Mouse (Mus musculus): ENCODE measurements around the gene Prkag2.

Gene Prkag2

DNA sequence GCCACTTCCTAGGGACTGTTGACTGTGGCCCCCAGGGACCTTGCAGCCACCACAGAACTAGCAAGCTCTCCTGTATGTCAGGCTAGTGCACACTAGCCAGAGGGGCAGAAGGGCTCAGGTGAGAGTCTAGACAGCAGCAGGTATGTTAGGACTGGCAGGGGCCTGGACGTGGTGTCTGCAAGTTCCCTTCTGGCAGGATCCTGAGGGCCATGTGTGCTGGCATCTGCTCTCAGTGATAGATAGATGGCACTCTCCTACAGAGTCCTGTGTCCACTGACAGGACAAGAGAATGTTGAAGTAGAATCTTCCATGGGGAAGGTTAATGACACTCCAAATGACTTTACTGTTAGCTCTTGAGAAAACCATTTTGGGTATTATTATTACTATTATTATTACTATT lies 52.8 kb downstream of the Prkag2 start:
- no peak for DNase-seq (ENCODE audit: low spot score in 2 of 2)

DNA sequence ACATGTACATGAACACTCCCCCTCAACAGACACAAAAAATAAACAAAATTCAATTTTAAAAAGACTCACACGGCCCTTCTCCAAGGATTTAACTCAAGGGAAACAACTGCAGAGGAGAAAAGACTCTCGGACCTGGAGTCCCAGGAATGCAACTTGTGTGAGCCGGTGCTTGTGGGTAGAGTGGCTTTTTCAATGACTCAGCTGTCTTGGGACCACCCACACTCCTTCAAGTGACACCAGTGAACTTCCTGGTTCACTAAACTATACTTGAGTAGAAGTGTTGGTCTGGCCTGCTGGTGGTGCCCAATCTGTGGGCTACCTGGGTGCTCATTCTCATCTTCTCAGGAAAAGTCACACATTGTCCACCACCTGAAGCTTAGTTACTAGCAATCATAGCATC lies 53.7 kb downstream of the Prkag2 start:
- DNase-seq (ENCODE audit: low spot score in 2 of 2) = no peak

DNA sequence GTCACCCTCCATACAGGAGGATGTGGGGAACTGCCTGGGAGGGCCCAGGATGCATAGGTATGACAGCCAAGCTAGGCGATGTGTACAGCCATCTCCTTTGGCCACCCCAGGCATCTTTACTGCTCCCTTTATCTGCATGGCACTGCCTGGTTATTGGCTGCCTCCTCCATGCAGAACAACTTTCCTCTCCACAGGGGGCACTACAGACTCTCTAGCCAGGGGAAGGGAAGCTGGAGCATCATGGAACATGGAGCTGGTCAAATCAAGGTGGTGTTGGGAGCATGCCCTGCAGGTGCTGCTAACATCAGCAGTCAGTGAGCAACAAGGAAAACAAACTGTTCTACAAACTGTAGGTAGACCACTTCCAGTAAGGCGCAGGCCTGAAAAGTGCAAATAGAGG lies 56.4 kb downstream of the Prkag2 start:
- DNase-seq (ENCODE audit: low spot score in 2 of 2) = no peak

DNA sequence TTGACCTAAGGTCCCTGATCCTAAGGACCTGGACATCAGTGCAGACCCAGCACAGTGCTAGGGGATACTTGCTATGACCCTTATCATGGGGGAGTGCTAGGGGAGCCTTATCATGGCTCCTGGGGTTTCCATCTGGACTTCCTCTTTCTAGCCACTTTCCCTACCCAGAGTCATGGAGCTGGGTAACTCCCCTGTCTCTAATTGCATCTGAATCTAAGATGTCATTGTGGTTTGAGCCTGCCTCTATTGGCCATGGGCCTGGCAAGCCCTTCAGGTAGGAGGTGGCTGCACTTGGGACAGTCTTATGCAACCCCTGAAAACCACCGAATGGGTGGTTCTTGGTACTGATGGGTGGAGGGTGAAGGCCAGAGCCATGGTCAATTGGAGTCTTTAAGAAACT lies 58.5 kb downstream of the Prkag2 start:
- DNase-seq (ENCODE audit: low spot score in 2 of 2) = no peak

DNA sequence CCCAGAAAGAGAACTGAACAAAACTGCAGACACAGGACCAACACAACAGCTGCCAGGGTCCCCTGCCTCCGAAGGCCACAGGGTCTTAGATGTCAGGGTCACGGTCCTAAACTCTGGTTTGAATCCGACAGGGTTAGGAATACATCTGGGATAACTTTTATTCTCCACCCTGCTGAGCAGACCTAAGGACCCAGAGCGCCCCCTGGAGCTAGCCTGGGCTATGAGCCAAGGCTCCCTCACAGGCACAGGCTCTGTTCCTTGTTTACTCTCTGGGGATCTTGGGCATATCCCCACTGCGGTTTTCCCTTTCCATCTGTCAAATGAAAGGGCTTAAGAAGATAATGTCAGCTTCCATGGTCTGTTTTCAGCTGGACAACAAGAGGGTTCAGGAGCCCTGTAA lies 59.1 kb downstream of the Prkag2 start:
- DNase-seq (ENCODE audit: low spot score in 2 of 2) = no peak

DNA sequence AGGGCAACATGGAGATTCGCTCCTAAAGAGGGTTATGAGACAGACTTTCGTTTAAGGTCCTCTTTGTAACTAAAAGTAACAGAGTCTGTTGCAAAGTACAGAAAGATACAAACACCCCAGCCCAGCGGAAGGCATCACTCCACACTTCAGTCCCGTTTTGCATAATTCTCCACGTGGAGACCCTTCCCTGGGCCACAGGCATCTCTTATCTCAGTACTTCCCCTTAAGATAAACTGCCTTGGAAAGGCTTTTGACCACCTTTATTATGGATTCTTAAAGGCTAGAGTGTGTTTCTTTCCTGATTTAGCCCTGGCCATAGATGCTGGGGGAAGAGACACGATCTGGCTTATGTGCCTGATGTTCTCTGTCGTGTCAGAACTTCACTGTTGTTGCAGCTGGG lies 59.5 kb downstream of the Prkag2 start:
- DNase-seq (ENCODE audit: low spot score in 2 of 2) = no peak

DNA sequence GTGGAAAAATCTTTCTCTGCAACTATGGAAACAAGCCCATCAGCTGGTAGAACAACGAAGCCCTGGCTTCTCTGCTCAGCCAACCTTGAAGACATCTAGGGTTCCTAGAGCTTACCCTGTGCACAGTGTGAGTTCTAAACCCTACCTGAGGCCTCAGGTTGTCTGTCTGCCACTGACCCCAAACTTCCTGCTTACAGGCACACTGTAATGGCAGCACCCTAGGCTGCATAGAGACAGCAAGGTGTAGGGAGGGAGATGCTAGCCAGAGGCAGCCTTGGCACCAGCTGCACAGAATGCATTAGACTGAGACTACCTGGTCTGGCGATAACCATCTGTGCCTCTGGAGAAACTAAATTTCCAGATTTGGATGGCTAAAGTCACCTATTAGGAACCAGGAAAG lies 61.6 kb downstream of the Prkag2 start:
- DNase-seq (ENCODE audit: low spot score in 2 of 2) = no peak

DNA sequence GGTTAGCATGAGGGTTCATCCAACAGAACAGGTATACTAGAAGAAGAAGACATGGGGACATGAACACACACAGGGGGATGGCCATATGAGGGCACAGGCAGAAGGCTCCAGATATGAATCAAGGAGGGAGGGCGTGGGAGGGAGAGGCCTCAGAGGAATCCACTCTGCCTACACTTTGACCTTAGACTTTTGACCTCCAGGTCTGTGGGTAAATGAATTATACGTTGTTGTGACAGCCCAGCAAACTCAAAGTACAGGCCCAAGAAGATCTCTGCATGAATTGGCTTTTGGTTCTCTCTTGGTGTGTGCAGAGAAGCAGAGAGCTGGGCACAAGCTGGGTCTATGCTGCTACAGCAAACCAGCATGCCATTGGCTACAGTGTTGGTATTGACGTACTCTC lies 65.1 kb downstream of the Prkag2 start:
- DNase-seq (ENCODE audit: low spot score in 2 of 2) = no peak

DNA sequence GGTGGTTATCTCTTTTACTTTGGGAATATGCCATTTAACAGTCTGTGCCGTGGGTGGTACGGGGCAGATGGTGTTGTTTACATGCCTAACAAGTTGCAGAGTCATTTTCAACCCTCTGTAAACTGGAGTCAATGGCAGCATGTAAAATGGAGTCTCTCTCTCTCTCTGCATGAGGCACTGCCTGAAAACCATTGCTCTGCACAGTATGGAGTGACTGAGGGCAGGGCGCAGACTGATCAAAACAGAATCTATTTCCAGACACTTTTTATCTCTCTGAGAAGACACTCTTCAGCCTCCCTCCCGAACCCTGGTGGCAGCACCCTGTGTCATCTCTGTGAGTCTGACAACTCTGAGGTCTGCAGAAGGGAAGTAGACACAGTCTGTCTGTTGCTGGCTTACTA lies 69.0 kb downstream of the Prkag2 start:
- DNase-seq (ENCODE audit: low spot score in 2 of 2) = no peak

DNA sequence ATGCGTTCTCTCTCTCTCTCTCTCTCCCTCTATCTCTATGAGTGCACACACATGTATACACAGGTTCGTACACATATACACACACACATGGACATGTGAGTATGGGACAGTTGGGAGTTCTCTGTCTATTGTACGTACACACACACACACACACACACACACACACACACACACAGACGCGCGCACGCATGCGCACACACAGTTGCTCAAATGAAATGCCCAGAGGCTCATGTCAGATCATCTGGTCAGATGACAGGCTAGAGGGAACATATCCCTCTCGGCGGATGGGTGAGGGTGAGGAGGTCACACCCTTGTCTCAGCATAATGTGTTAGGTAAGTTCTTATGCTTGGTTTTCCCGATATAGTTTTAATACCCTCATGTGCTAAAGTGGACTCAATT lies 69.4 kb downstream of the Prkag2 start:
- no peak for DNase-seq (ENCODE audit: low spot score in 2 of 2)

DNA sequence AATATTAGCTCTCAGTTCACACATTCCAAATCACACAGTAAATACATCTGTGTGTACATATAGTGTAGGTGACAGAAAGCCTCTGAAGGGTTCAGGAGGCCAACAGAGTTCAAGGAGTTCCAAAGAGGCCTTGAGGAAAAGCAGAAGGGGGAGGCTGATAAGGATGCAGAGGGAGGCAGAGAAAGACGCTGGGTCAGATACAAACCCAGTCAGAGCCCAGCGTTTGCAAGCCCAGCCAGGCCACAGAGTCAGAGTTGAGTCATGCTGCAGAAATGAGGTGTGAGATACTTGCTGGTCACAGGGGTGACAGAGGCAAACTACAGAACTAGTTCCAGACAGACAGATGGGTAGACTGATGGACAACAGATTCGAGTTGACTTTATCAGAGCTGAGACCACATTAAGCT lies 70.2 kb downstream of the Prkag2 start:
- no peak for DNase-seq (ENCODE audit: low spot score in 2 of 2)

DNA sequence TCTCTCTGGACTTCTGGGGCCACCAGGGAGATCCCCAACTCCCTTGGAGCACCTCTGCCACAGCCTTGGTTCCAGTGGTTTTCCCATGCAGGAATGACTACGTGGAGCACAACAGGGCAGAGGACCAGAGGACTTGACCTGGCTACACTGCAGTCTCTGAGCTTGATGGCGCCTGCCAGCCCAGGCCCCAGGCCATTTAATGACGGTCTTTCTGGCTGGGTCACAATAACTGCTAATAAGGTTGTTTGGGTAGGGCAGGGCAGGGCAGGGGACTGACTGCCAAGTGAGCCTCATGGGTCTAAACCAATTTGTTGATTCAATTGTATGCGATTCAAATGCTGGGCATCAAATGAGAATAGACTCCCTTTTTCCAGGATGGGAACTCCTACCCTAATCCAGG lies 72.8 kb downstream of the Prkag2 start:
- no peak for DNase-seq (ENCODE audit: low spot score in 2 of 2)

DNA sequence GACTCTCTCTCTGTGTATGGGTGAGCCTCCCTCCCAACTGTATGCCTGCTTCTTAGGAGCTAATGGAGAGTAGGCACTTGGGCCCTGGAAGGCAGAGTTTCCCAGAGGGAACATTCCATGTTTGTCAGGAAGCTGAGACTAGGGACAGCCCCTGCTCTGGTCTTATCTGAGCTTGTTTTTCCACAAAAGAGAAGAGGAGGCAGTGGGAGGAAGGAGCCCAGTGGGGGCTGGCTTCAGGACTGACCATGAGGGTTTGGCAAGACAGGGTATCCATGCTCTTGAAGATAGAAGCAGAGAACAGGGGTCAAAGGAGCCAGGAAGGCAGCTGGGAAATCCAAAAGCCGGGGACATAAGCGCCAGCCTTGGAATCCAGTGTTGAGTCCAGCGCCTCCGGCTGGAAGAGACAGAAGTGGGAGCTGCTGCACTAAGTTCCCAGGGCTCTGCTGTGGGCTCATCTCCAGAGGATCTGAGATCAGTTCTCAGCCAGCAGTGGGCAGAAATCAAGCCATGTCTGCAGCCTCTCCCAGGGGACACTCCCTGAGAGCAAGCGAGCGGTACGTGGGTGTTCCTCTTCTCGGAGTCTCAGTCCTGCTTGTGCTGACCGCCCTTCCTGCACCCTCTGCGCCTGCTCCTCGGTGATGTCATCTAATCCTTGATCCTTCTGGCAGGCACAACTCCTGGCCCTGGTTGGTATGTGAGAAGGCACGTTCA lies 75.0 kb downstream of the Prkag2 start:
- no peak for DNase-seq (ENCODE audit: low spot score in 2 of 2)

DNA sequence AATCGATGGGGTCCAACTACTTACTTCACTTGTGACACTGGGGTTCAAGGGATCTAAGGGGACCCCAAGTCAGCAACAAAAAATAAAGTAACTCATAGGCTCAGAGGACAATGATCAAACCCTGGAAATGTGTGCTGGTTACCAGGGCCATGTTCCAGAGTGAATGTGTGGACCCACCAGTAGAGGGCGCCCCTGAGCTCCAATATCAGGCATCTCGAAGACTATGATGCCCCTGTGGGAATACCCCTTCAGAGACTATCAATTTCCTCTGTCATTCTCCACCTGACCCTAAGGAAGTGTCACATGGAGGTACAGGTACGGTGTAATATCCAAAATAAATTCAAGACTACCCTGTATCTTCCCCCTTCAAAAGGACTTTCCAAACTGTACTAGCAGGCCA lies 77.5 kb downstream of the Prkag2 start:
- peak in 1 of 2 experiments; percentile 40 for DNase-seq (ENCODE audit: low spot score in 2 of 2)

DNA sequence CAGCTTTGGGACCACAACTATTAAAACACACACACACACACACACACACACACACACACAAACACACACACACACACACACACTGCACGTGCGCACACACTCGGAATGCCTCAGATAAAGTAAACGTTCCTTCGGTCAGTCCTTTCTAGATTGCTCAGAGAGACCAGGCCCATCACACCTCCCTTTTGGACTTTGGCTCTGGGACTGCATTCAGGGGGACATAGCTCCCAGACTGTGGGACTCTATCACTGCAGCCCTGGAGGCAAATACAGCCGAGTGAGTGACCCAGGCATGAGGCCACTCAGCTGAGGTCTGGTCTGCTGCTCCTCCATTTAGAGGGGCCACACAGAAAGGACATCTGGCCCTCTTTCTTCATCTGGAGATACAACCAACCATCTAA lies 81.2 kb downstream of the Prkag2 start:
- no peak for DNase-seq (ENCODE audit: low spot score in 2 of 2)

DNA sequence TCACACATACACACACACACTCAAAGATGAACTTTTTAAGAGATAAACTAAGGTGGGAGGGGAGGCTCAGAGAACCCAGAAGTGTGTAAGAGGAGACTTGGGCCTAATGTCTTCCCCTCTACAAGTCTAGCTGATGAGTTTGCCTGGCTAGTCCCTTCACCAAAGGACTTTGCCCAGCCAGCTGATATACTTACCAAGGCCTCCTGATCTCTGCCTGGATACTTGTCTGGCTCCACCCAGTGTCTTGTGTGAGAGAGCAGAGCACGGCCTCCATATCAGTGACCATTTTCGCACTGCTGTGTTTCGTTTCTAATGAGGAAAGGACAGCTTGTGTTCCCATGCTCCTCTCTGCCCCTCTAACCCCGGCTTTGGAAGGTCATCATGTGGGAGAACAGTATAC lies 88.3 kb downstream of the Prkag2 start:
- DNase-seq (ENCODE audit: low spot score in 2 of 2) = no peak

DNA sequence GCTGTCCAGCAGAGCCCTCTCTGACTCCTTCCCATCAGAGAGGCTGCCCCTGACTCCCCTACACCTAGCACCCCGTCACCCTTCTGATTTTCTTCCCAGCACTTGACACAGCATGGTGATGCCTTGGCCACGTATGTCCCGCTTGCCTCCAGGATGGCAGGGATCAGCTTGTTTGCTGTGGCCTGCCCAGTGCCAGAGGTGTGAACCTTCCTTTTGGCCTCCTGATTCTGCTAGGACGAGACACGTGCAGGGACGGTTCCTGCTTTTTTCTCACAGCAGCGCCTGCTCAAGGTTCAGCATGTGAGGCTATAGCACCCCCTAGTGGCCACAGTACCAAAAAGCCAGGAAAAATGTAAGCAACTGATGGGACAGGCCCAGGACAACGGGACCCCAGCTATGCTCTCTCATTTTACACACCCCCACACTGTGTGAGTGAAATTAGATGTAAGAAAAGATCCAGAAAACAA lies 89.4 kb downstream of the Prkag2 start:
- peak; percentile 65 to 83 for DNase-seq (ENCODE audit: low spot score in 2 of 2)

DNA sequence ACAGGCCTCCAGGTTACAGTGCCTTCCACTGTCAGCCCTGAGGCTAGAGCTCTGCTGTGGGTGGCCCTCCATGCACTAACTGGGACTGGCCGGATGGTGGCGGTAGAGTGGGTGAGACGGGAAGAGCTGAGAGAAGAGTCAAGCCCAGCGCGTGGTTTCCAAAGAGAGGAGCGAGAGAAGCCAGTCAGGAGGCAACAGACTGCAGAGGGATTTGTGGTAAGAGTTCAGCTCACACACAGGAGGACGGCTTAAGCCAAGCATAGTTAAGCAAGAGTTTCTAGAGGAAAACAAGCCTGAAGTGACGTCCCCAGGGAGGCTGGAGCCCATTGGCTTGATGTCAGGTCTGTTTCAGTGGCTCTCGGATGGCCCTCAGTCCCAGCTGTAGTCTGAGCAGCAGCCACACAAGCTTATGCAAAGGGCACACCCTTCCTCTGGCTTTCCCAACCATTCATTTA lies 90.0 kb downstream of the Prkag2 start:
- DNase-seq (ENCODE audit: low spot score in 2 of 2) = peak; percentile 89 to 94

DNA sequence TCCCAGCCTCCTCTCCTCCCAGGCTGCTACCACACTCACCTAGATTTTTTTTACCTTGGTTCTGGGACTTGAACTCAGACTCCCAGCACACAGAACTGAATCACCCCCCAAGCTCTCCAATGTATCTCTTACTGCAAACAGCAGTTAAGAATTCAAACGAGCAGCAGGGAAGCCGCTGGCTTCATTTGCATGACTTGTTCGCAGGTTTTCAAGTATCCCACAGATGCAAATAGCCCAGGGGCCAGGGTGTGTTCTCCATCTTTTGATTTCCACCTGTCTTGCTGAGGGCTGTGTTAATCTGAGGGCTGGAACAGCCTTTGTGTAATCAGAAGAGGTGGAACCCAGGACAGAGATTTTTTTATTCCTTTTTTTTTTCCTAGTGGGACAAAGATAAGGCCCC lies 90.7 kb downstream of the Prkag2 start:
- no peak for DNase-seq (ENCODE audit: low spot score in 2 of 2)

DNA sequence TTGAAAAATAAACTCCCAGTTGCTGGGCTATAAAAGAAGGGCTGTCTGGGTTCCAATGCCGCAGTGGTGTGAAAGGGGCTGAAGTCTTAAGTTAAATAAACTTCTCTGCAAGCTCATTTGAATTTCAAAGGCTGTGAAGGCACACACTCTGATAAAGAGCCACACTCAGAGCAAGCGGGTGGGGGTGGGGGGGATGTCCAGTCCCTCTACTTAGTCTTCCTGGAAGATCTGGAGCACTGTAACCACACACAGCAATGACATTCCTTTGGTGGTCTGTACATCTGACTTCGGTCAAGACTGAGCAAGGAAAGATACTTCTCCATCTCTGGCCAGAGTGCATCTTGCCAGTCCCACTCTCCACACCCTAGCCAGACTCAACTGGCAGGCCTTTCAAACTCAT lies 91.5 kb downstream of the Prkag2 start:
- no peak for DNase-seq (ENCODE audit: low spot score in 2 of 2)

DNA sequence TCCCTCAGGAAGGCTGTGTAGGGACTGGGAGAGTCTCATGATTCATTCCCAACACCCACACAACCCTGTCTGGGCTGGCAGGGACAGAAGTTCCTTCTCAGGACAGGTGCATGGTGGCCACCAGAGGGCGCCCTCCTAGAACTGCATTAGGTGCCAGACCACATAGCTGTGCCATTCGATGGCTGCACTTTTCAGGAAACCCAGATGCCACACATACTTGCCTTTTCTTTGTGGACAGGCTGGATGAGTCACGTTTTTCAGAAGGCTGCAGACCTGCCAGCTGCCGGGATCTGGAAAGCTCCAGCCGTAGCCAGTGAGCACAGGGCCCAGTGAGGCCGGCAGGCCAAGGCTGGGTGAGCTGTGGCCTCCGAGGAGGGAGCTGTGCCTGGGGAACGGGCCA lies 93.6 kb downstream of the Prkag2 start:
- peak; percentile 77 to 84 for DNase-seq (ENCODE audit: low spot score in 2 of 2)

DNA sequence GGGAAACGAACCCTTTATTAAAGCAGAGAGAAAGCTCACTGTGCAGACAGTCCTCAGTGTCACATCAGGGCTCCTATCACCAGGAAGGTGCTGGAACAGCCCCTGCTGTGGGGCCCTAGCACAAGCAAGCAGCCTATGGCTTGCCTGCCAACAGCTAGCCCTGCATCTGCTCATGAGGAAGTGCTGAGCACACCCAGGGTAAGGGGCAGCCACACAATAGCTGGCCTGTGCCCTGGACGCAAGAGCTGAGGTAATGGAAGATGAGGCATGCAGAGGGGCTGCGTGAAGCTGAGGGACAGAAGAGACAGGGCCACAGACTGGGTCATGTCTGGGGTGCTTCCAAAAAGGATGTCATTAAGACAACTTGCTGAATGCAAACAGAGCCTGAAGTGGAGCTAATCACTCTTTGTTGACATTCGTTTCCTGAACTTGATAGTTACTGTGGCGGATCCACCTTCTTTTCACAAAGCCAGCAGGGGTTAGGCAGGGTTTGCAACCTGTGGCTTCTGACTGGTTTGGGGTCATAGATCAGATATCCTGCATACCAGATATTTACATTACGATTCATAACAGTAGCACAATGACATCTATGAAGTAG lies 94.8 kb downstream of the Prkag2 start:
- DNase-seq (ENCODE audit: low spot score in 2 of 2) = no peak

DNA sequence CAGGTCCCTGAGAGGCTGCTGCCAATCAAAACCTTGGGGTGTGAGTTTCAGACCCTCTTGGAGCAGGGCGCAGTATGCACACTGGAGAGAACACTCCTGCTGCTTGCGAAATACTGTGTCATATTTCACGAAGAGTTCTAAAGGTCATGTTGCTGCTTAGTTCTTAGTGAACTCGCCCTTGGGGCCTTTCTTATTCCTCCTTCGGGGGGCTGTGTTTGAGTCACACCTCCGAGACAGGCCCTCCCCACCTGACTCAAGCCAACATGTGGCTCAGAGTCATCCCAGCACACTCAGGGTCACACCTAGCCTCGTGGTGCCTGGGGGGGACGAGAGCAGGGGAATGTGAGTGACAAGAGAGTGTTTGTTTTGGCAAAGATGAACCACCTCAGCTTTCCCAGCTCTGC lies 99.0 kb downstream of the Prkag2 start:
- no peak for DNase-seq (ENCODE audit: low spot score in 2 of 2)

DNA sequence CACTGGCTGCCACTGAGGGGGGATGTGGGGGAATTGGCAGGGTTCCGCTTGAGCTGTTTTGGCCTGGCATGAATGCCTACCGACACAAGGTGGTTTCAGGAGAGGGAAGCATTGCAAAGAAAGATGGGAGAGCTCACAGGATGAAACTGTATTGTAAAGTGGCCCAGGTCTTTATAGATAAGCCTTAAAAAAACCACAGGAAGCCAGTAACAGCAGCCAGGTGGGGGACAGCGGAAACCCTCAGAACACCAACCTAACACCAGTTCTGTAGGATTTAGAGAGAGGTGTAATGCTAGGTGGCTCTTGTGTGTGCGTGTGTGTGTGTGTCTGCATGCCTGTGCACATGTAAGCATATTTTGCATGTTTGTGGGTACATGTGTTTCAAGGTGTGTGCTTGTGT lies 101.1 kb downstream of the Prkag2 start:
- DNase-seq (ENCODE audit: low spot score in 2 of 2) = no peak

Data from cerebellum, postnatal 4 days (tissue).